Mouse (Mus musculus) limb, embryonic 14.5 days (tissue): ENCODE measurements around the gene Ttll8. TPM values are rescaled to one million over a fixed set of nuclear protein-coding genes. Genes with fewer than 3 reads are reported as not detected.

Source experiments
- ATAC-seq: fragments of 200-750 bp; cut with Nextera tagmentation; 2 replicates; pipeline ENCODE4 v1.8.0; 2017; ENCODE audit warnings: low read depth, moderate number of reproducible peaks, moderate TSS enrichment; ENCODE audit not compliant: low FRiP score
- DNase-seq: peaks from one replicate; pipeline ENCODE4 v3.0.0-alpha.2; 2015; ENCODE audit warnings: low spot score
- H3K27ac ChIP-seq: fragments of 300-500 bp; sonication (generic); replicated peaks from 2 replicates; pipeline ENCODE4 v1.5.1; 2014; ENCODE audit warnings: low read depth, mild to moderate bottlenecking, low read length, moderate library complexity, mixed read lengths
- H3K27me3 ChIP-seq: fragments of 300-500 bp; sonication (generic); 2 replicates; pipeline ENCODE4 v1.6.1; 2014; ENCODE audit warnings: low read length, mixed read lengths; ENCODE audit not compliant: control insufficient read depth, insufficient read depth
- H3K36me3 ChIP-seq: fragments of 300-500 bp; sonication (generic); 2 replicates; pipeline ENCODE4 v1.6.1; 2014; ENCODE audit warnings: mild to moderate bottlenecking, low read length, moderate library complexity, mixed read lengths; ENCODE audit not compliant: control insufficient read depth, insufficient read depth
- H3K4me1 ChIP-seq: fragments of 300-500 bp; sonication (generic); 2 replicates; pipeline ENCODE4 v1.6.1; 2014; ENCODE audit warnings: antibody characterized with exemption, low read length, mixed read lengths; ENCODE audit not compliant: control insufficient read depth, insufficient read depth
- H3K4me2 ChIP-seq: fragments of 300-500 bp; sonication (generic); replicated peaks from 2 replicates; pipeline ENCODE4 v1.6.1; 2014; ENCODE audit warnings: low read depth, mild to moderate bottlenecking, low read length, moderate library complexity; ENCODE audit not compliant: severe bottlenecking
- H3K4me3 ChIP-seq: fragments of 300-500 bp; sonication (generic); replicated peaks from 2 replicates; pipeline ENCODE4 v1.5.1; 2014; ENCODE audit warnings: low read length
- H3K9ac ChIP-seq: fragments of 300-500 bp; sonication (generic); 2 replicates; pipeline ENCODE4 v1.6.1; 2014; ENCODE audit warnings: mild to moderate bottlenecking, low read depth, low read length, moderate library complexity; ENCODE audit not compliant: severe bottlenecking
- H3K9me3 ChIP-seq: fragments of 300-500 bp; sonication (generic); 2 replicates; pipeline ENCODE4 v1.6.1; 2016; ENCODE audit warnings: low read length; ENCODE audit not compliant: control insufficient read depth
- POLR2A ChIP-seq: fragments of 200-500 bp; IDR thresholded peaks from 2 replicates; pipeline ENCODE4 v1.8.0; 2012; ENCODE audit warnings: inconsistent platforms, mild to moderate bottlenecking, moderate library complexity, borderline replicate concordance; ENCODE audit not compliant: insufficient read depth, insufficient read length; ENCODE audit errors: extremely low read depth
- WGBS: fragments of 180-500 bp; shearing (Covaris S2); extraction: QIAGEN DNeasy Blood & Tissue Kit; methylation state at CpG from one replicate; pipeline ENCODE4 v1.1.7; 2014; 5-methylcytosine and 5-hydroxymethylcytosine counted together
- polyA plus RNA-seq, 2 experiments: library from polyadenylated mRNA; depleted of rRNA in 1 of 2; stranded (reverse) in 1 of 2; unstranded in 1 of 2; fragments of >200 nt; fragmentation: Nextera tagmentation in 1 of 2; extraction: Ambion mirVana in 1 of 2; gene quantifications; 2 replicates each; pipeline versions ENCODE4 v1.2.1 to v1.2.3; 2012 to 2014

Ttll8 gene
- polyA plus RNA-seq, 2 experiments, result 0.08 TPM; not detected in 1

GRCm38 (mm10) chr15:88964070-88964578 lies 9.9 kb upstream of the Ttll8 start:
- ATAC-seq, result no peak
- Histone ChIP-seq H3K4me2 (no peak overlapping the region), H3K27me3 (no peaks in the 10 kb centered on the region), H3K27ac (no peak overlapping the region), H3K4me1 (no peaks in the 10 kb centered on the region), H3K4me3 (no peak overlapping the region), H3K36me3 (no peaks in the 10 kb centered on the region), H3K9me3 (no peaks in the 10 kb centered on the region), H3K9ac (no peak overlapping the region)
- TF ChIP-seq POLR2A, result no peak
- DNase-seq, result no peak
- 92% methylated on average over 2 of the region's 2 CpGs for WGBS

- Histone ChIP-seq H3K9ac (no peak overlapping the region), H3K27me3 (peaks cover 17% of the 10 kb centered on the region), H3K9me3 (no peaks in the 10 kb centered on the region), H3K27ac (no peak overlapping the region), H3K36me3 (no peaks in the 10 kb centered on the region), H3K4me3 (no peak overlapping the region), H3K4me1 (no peaks in the 10 kb centered on the region), H3K4me2 (no peak overlapping the region)
- no peak for TF ChIP-seq POLR2A
- no peak for DNase-seq
- no peak for ATAC-seq
- WGBS, result 78% methylated on average over 4 of the region's 4 CpGs
These were observed 3.3 kb upstream of the Ttll8 start for GRCm38 (mm10) chr15:88957522-88957921.

- WGBS, result 81% methylated on average over 6 of the region's 6 CpGs
These were observed 1.1 kb upstream of the Ttll8 start for GRCm38 (mm10) chr15:88955342-88955741.

GRCm38 (mm10) chr15:88951246-88951645 lies 3.0 kb downstream of the Ttll8 start:
- H3K27me3 ChIP-seq, result peaks cover 17% of the 10 kb centered on the region
- no peak overlapping the region for H3K27ac ChIP-seq
- WGBS, result 82% methylated on average over 4 of the region's 4 CpGs
- no peak for TF ChIP-seq POLR2A
- no peak overlapping the region for H3K9ac ChIP-seq
- no peak for DNase-seq
- H3K36me3 ChIP-seq, result no peaks in the 10 kb centered on the region
- H3K4me2 ChIP-seq, result no peak overlapping the region
- no peaks in the 10 kb centered on the region for H3K9me3 ChIP-seq
- no peaks in the 10 kb centered on the region for H3K4me1 ChIP-seq
- H3K4me3 ChIP-seq, result no peak overlapping the region
- ATAC-seq, result no peak

More at GRCm38 (mm10) chr15:88955342-88955741, 1.1 kb upstream of the Ttll8 start:
- H3K27ac ChIP-seq, result no peak overlapping the region
- no peak for TF ChIP-seq POLR2A
- H3K4me3 ChIP-seq, result no peak overlapping the region
- peaks cover 17% of the 10 kb centered on the region for H3K27me3 ChIP-seq
- H3K4me2 ChIP-seq, result no peak overlapping the region
- DNase-seq (no peak), ATAC-seq (no peak)
- H3K9me3 ChIP-seq, result no peaks in the 10 kb centered on the region
- no peak overlapping the region for H3K9ac ChIP-seq
- H3K4me1 ChIP-seq, result no peaks in the 10 kb centered on the region
- H3K36me3 ChIP-seq, result no peaks in the 10 kb centered on the region

GRCm38 (mm10) chr15:88946851-88947250 lies 7.4 kb downstream of the Ttll8 start:
- 21% methylated on average over 6 of the region's 6 CpGs for WGBS
- Histone ChIP-seq H3K9me3 (no peaks in the 10 kb centered on the region), H3K27me3 (no peaks in the 10 kb centered on the region), H3K4me3 (no peak overlapping the region), H3K27ac (no peak overlapping the region), H3K9ac (no peak overlapping the region), H3K36me3 (no peaks in the 10 kb centered on the region), H3K4me2 (no peak overlapping the region), H3K4me1 (no peaks in the 10 kb centered on the region)
- DNase-seq (no peak), ATAC-seq (no peak)
- TF ChIP-seq POLR2A, result no peak

GRCm38 (mm10) chr15:88943896-88944551 lies 10.2 kb downstream of the Ttll8 start:
- no peak for TF ChIP-seq POLR2A
- Histone ChIP-seq H3K9ac (no peak overlapping the region), H3K36me3 (no peaks in the 10 kb centered on the region), H3K4me1 (no peaks in the 10 kb centered on the region), H3K9me3 (no peaks in the 10 kb centered on the region), H3K27ac (no peak overlapping the region), H3K27me3 (no peaks in the 10 kb centered on the region), H3K4me2 (no peak overlapping the region), H3K4me3 (no peak overlapping the region)
- 72% methylated on average over 5 of the region's 5 CpGs for whole genome bisulfite sequencing
- peak; percentile 25 for DNase-seq
- ATAC-seq, result 0 out of 2 replicates have a peak, but pooled peaks have one; percentile 9
